Mouse (Mus musculus) midbrain, embryonic 16.5 days (tissue): ENCODE measurements around the gene Zdhhc16. TPM values are rescaled to one million over a fixed set of nuclear protein-coding genes. Genes with fewer than 3 reads are reported as not detected.

Source experiments
- ATAC-seq: fragments of 200-750 bp; cut with Nextera tagmentation; 2 replicates; pipeline ENCODE4 v1.8.0; 2017; ENCODE audit warnings: moderate TSS enrichment
- H3K27ac ChIP-seq: fragments of 300-500 bp; sonication (generic); 2 replicates; pipeline ENCODE4 v1.5.1; 2014; ENCODE audit warnings: mild to moderate bottlenecking, low read length, mixed read lengths
- H3K27me3 ChIP-seq: fragments of 300-500 bp; sonication (generic); 2 replicates; pipeline ENCODE4 v1.6.1; 2014; ENCODE audit warnings: low read depth, low read length, mixed read lengths; ENCODE audit not compliant: control insufficient read depth, insufficient read depth
- H3K36me3 ChIP-seq: fragments of 300-500 bp; sonication (generic); 2 replicates; pipeline ENCODE4 v1.6.1; 2014; ENCODE audit warnings: mild to moderate bottlenecking, low read length, moderate library complexity, mixed read lengths; ENCODE audit not compliant: control insufficient read depth, insufficient read depth
- H3K4me1 ChIP-seq: fragments of 300-500 bp; sonication (generic); 2 replicates; pipeline ENCODE4 v1.6.1; 2014; ENCODE audit warnings: mild to moderate bottlenecking, low read length, mixed read lengths; ENCODE audit not compliant: control insufficient read depth, insufficient read depth
- H3K4me2 ChIP-seq: fragments of 300-500 bp; sonication (generic); 2 replicates; pipeline ENCODE4 v1.6.1; 2014; ENCODE audit warnings: mild to moderate bottlenecking, low read length, mixed read lengths
- H3K4me3 ChIP-seq: fragments of 300-500 bp; sonication (generic); 2 replicates; pipeline ENCODE4 v1.5.1; 2014; ENCODE audit warnings: low read depth, mild to moderate bottlenecking, low read length, moderate library complexity, mixed read lengths
- H3K9ac ChIP-seq: fragments of 300-500 bp; sonication (generic); 2 replicates; pipeline ENCODE4 v1.6.1; 2014; ENCODE audit warnings: low read depth, low read length, mixed read lengths
- H3K9me3 ChIP-seq: fragments of 300-500 bp; sonication (generic); replicated peaks from 2 replicates; pipeline ENCODE4 v1.6.1; 2014; ENCODE audit warnings: mild to moderate bottlenecking, low read length, mixed read lengths; ENCODE audit not compliant: control insufficient read depth, poor library complexity, severe bottlenecking
- WGBS: fragments of 180-500 bp; shearing (Covaris S2); extraction: QIAGEN DNeasy Blood & Tissue Kit; methylation state at CpG from one replicate; pipeline ENCODE4 v1.1.7; 2014; 5-methylcytosine and 5-hydroxymethylcytosine counted together
- polyA plus RNA-seq: library from polyadenylated mRNA; unstranded; fragments of >200 nt; fragmentation: Nextera tagmentation; extraction: Ambion mirVana; gene quantifications from 2 replicates; pipeline ENCODE4 v1.2.1, GENCODE M21; 2015

Zdhhc16 gene
- polyA plus RNA-seq, 1 experiment from 2014 or later, result 90.2 TPM

DNA sequence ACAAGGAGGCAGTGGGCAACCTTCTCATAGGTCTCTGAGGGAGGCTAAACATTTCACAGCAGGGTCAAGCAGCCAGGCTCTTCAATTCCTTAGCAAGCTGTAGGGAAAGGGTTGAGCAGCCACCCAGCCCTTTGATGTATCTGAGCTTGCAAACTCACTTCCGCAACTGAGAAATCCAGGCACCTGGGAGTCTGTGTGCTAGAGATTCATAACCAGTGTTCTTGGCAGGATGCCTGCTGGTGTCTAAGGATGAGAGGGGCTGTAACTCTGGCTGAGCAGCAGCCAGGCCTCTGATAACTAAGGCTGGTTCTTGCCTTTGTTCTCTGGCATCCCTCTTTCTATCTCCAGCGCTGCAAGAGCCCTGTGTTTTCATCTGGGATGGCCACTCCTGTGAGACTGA, 31.6 kb upstream of the Zdhhc16 start:
- no peak for ATAC-seq
- H3K36me3 ChIP-seq, result no peaks in the 10 kb centered on the region
- H3K4me3 ChIP-seq, result no peak overlapping the region
- no peak overlapping the region for H3K27ac ChIP-seq
- no peaks in the 10 kb centered on the region for H3K4me1 ChIP-seq
- H3K9ac ChIP-seq, result no peak overlapping the region
- no peaks in the 10 kb centered on the region for H3K27me3 ChIP-seq
- WGBS, result 43% methylated on average over 2 of the region's 2 CpGs
- no peak overlapping the region for H3K4me2 ChIP-seq
- no peaks in the 10 kb centered on the region for H3K9me3 ChIP-seq

DNA sequence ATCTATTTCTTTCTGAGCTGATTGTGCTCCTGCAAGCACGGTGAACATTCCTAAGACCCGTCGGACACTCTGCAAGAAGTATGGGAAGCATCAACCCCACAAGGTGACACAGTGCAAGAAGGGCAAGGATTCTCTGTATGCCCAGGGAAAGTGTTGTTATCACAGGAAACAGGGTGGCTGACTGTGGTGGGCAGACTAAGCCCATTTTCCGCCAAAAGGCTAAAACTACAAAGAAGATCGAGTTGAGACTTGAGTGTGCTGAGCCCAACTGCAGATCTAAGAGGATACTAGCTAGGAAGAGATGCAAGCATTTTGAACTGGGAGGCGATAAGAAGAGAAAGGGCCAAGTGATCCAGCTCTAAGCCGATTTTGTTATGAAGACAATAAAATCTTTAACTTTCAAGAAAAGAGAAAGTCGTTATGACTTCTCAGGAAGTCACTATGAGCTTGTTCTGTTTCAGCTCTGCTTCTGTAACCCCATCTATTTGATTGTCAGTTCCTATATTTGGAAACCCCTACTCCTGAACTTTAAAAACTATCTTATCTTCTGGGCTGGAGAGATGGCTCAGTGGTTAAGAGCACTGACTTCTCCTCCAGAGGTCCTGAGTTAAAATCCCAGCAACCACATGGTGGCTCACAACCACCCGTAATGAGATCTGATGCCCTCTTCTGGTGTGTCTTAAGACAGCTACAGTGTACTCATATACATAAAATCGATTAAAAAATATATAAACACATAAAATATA, 30.3 kb upstream of the Zdhhc16 start:
- ATAC-seq, result no peak
- Histone ChIP-seq H3K4me2 (no peak overlapping the region), H3K27ac (no peak overlapping the region), H3K9ac (no peak overlapping the region), H3K27me3 (no peaks in the 10 kb centered on the region), H3K4me3 (no peak overlapping the region), H3K9me3 (no peaks in the 10 kb centered on the region), H3K36me3 (no peaks in the 10 kb centered on the region), H3K4me1 (no peaks in the 10 kb centered on the region)
- 86% methylated on average over 10 of the region's 10 CpGs for WGBS

DNA sequence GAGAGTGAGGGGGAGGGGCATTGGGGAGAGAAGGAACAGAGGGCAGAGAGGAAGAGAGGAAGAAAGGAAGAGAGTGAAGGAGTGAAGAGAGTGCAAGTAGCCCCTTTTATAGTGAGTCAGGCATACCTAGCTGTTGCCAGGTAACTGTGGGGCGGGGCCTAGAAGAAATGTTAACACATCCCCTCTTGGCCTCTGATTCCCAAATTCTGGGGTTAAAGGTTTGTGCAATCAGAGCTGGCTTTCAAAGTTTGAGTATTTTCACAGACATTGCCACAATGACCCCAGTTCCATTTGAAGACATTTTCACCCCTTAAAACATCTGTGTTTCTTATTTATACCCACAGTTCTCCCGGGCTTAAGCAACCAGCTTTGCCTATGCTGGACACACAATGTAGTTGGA, 28.0 kb upstream of the Zdhhc16 start:
- H3K4me2 ChIP-seq, result no peak overlapping the region
- no peak for ATAC-seq
- no peaks in the 10 kb centered on the region for H3K27me3 ChIP-seq
- no peak overlapping the region for H3K9ac ChIP-seq
- no peaks in the 10 kb centered on the region for H3K4me1 ChIP-seq
- WGBS, result 83% methylated on average over 2 of the region's 2 CpGs
- H3K36me3 ChIP-seq, result no peaks in the 10 kb centered on the region
- H3K27ac ChIP-seq, result no peak overlapping the region
- no peak overlapping the region for H3K4me3 ChIP-seq
- no peaks in the 10 kb centered on the region for H3K9me3 ChIP-seq

GRCm38 (mm10) chr19:41906311-41907078, 26.8 kb upstream of the Zdhhc16 start:
- H3K27ac ChIP-seq, result no peak overlapping the region
- no peak for ATAC-seq
- H3K9ac ChIP-seq, result no peak overlapping the region
- H3K4me2 ChIP-seq, result no peak overlapping the region
- H3K27me3 ChIP-seq, result no peaks in the 10 kb centered on the region
- no peaks in the 10 kb centered on the region for H3K9me3 ChIP-seq
- H3K4me3 ChIP-seq, result no peak overlapping the region
- 73% methylated on average over 6 of the region's 6 CpGs for WGBS
- no peaks in the 10 kb centered on the region for H3K4me1 ChIP-seq
- H3K36me3 ChIP-seq, result no peaks in the 10 kb centered on the region

DNA sequence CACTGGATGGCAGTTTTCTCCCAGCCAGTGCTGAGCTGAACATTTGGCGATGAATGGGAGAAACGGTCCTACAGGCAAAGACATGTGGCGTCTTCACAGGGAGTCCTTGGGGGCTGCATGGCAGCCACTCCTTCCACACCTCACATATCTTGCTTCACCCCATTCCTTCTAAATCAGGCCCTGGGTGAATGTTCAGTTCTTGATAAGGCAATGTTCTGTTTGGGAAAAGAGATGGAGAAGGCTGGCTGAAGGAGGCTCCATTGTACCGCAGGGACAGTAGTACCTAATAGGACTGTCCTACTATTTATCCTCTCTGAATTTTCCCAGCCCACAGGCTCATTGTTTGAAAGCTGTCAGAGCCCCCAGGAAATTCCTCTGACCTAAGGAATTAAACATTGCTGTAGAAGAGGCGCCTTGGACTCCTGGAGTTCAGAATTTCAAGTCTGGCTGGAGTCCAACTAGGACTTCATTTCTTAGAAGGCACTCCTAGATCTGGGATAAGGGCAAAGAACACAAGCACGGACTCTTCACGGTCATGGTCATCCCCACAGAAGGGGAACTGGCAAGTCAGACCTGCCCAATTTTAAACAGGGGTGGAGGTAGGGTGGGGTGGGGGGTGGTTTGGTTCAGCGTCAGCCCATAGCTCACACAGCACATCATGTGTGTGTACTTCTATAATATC, 26.1 kb upstream of the Zdhhc16 start:
- ATAC-seq, result no peak
- WGBS, result 54% methylated on average over 8 of the region's 8 CpGs
- Histone ChIP-seq H3K27ac (no peak overlapping the region), H3K27me3 (no peaks in the 10 kb centered on the region), H3K36me3 (no peaks in the 10 kb centered on the region), H3K9ac (peak overlapping the region; percentile 25; the same call in 1 of the 2 replicates), H3K4me2 (no peak overlapping the region), H3K4me3 (no peak overlapping the region), H3K4me1 (no peaks in the 10 kb centered on the region), H3K9me3 (no peaks in the 10 kb centered on the region)

DNA sequence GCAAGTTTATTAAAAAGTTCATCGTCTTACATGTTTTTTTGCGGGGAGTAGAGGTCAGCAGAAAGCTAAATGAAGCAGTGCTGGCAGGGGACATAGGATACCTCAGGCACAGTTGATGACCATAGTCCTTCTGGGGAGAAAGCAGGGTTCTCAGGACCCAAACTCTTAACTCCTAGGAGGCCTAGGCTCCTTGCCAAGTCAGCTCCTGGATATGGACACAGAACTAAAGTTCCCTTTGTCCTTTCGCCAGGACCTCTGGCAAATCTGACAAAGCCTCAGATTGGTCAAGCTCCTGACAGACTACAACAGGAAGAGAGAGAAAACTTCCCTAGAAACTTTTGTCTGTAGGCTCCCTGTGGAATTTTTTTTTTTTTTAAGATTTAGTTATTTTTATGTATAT, 24.5 kb upstream of the Zdhhc16 start:
- Histone ChIP-seq H3K4me3 (no peak overlapping the region), H3K4me2 (no peak overlapping the region), H3K4me1 (peaks cover 12% of the 10 kb centered on the region), H3K9me3 (no peaks in the 10 kb centered on the region), H3K27me3 (no peaks in the 10 kb centered on the region), H3K27ac (no peak overlapping the region), H3K9ac (no peak overlapping the region), H3K36me3 (no peaks in the 10 kb centered on the region)
- ATAC-seq, result no peak
- 82% methylated on average over 3 of the region's 3 CpGs for WGBS

- peaks cover 25% of the 10 kb centered on the region for H3K4me1 ChIP-seq
- H3K27ac ChIP-seq, result no peak overlapping the region
- H3K36me3 ChIP-seq, result no peaks in the 10 kb centered on the region
- WGBS, result 88% methylated on average over 2 of the region's 2 CpGs
- H3K27me3 ChIP-seq, result no peaks in the 10 kb centered on the region
- no peak overlapping the region for H3K9ac ChIP-seq
- ATAC-seq, result no peak
- no peak overlapping the region for H3K4me2 ChIP-seq
- H3K9me3 ChIP-seq, result no peaks in the 10 kb centered on the region
- no peak overlapping the region for H3K4me3 ChIP-seq
Observed at GRCm38 (mm10) chr19:41910396-41910795, 22.9 kb upstream of the Zdhhc16 start.

DNA sequence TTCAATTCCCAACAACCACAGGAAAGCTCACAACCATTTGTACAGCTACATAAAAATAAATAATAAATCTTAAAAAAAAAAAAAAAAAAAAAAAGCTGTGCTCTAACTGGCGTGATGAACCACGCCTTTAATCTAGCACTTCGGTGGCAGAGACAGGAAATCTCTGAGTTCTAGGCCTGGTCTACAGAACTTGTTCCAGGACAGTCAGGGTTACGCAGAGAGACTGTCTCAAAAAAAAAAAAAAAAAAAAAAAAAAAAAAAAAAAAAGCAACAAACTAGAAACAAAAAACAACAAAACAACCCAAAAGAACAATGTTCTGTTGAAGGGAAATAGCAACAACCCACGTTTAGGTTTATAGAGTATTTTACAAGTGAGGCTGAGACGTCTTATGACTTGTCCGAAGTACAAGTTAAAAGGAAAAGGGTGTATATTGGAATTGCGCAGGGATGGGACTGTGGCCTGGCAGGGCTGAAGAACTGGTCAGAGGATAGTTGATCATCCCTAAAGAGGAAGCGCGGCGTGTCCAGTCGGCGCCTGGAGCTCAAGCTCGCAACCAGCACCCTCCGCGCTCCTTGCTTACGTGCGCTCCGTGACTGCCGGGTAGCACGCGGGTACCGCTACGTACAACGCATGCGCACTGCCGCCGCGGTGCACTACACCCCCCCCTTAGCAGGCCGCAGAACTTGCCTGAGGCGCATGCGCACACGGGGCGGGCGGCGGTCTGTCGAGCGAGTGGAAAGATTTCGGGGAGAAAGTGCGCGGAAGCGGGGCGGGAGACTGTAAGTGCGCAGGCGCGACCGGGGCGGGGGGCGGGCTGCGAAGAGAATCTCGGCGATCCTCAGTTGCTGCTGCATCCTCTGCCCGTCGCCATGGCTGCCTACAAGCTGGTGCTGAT, 21.9 kb upstream of the Zdhhc16 start, which contains the start of gene Pgam1:
Gene Pgam1 (plus strand): TSS at position 746 of the 896 bp plus-strand sequence.
- Histone ChIP-seq H3K4me1 (peaks cover 25% of the 10 kb centered on the region), H3K4me3 (peak within 1 kb of the TSS; percentile 94), H3K27ac (peak within 1 kb of the TSS; percentile 90), H3K27me3 (no peaks in the 10 kb centered on the region), H3K36me3 (peaks cover 4% of the 10 kb centered on the region), H3K9ac (peak within 1 kb of the TSS; percentile 94), H3K9me3 (no peaks in the 10 kb centered on the region), H3K4me2 (peak within 1 kb of the TSS; percentile 83)
- ATAC-seq, result peak; percentile 95
- 6% methylated on average over 53 of the region's 54 CpGs for WGBS
